Mouse (Mus musculus) left cerebral cortex, adult 11 months (tissue): ENCODE data around the gene Mgat3.

Experiments
- DNase-seq: peaks from one replicate; pipeline ENCODE4 v3.0.0; 2022; ENCODE audit warnings: low spot score

The Mgat3 gene

GRCm38 (mm10) chr15:80181561-80181960 lies 8.0 kb downstream of the Mgat3 start:
- no peak for DNase-seq

DNA sequence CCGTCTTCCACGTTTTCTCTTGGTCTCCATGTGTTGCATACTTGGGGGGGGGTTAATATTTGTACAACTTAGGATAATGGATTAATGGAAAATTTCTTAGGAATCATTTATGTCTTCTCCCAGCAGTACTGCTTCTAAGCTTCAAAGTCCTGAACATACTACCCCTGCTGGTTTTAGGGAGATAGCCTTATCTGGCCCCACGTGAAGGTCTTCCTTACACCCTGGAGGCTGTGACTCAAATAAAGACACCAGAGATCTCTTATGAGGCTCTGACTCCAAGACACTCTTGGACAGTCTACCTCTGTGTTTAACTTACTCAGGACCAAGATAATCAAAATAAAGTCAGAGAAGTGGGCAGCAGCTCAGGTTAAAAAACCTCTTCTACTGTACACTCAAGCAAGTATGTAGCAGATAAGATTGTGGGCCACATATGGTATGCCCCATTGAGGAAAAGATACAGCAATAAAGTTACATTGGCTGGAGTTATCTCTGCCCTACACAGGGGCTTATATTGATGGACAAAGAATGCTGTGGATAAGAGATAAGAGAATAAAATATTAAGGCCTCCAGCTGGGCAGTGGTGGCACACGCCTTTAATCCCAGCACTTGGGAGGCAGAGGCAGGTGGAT lies 8.7 kb downstream of the Mgat3 start:
- no peak for DNase-seq

GRCm38 (mm10) chr15:80188927-80189326 lies 15.4 kb downstream of the Mgat3 start:
- DNase-seq = no peak

DNA sequence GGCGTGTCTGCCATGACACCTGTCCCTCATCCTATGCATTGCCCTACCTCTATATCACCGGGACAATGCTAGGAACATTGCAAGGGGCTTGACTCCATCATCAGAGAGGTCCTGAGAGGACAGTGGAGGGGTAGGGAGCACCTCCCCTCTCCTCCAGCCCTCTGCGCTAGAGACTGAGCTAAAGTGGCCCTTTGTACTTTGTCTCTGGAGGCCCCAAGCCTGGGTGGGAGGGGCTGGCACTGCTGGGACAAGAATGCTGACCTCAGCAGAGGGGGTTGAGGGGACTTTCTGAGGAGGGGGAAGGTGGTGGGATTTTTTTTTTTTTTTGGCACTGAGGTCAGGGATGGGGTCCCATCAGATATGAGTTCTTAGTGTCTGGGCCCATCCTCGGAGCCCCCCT lies 16.6 kb downstream of the Mgat3 start:
- no peak for DNase-seq

DNA sequence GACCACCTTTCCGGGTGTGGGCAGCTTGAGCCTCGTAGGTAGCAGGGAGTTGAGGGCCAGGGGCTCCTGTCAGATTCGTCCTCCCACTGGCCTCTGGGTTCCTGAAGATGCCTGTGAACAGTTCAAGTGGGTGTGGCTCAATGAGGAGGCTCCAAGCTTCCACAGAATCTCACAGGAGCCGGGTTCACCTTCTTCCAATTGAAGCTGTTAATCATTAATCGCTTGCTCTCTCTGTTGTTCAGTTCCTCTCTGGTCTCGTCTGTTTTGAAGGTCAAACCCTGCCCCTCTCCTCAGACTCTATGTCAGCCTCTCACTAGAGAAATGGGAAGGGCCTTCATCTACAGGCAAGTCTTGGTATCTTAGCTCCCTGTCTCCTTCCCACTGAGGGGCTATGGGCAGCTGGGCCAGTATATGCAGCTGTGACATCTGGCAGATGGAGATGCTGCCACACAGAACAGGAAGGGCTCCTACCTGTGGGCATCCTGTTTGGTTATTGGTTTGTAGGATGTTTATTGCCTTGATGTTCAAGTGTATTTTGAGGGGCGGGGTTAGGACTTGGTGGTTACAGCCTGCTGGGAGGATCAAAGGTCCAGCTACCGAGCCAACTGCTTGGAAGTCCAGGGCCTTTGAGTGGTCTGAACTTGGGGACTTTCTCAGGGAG lies 18.2 kb downstream of the Mgat3 start:
- DNase-seq = no peak

DNA sequence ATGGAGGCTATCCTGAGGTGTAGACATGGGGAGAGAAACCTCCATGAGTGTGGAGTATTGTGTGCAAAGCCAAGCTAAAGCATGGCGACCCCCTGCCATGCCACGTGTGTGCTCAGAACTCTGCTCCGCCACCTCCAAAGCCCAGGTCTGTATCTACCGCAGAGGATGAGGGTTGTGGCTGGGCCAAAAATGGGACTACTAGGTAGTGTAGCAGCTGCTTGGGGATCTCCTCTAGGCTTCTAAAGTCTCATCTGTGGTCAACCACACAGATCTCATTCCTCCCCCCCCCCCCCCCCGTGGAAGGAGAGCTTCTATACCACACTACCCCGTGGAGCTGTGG lies 18.7 kb downstream of the Mgat3 start:
- no peak for DNase-seq

- no peak for DNase-seq
These were observed 19.3 kb downstream of the Mgat3 start for GRCm38 (mm10) chr15:80192847-80193246.

- DNase-seq = no peak
These were observed 26.0 kb downstream of the Mgat3 start for GRCm38 (mm10) chr15:80199556-80199955.

DNA sequence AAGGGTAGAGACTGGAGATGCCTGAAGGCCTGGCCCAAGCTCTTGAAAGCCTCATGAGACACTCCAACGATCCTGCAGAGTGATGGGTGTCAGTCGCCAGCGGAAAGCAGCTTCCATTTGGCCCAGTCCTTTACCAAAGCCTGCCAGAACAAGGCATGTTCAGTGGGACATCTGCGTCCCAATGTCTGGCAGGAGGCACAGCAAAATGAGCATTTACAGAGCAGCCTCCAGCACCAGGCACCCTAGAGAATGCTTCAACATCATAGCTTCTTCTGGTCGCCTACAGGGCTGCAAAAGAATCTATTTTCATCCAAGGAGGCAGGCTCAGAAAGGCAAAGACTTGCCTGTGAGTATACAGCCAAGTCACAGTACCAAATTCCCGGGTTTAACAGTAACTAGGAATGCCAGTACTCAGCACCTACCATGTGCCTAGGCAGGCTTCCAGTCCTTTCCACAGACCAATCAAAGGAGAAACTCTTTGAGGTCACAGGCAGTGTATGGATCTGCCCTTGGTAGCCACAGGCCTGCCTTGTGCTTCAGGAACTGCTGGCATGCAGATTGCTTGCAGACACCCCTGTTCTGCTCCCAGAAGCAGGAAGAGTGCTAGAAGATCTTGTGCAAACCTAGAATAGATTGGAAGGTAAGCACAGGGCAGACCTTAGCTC lies 28.7 kb downstream of the Mgat3 start:
- no peak for DNase-seq

DNA sequence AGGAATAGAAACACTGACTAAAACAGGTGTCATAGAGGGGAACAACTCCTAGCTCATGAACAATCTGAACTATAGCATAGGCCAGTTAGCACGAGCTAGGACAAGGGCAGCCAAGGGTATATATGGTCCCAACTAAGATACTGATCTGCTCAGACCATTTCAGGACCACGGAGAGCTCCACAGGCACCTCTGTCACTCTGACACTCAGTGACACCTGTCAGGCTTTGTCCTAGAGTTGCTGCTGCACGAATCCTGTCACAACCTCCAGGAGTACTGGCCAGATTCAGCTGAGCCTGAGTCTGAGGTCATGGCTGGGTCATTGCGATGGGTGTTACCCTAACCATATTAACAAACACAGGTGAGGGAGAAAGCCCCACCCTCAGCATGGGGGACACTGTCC lies 29.9 kb downstream of the Mgat3 start:
- no peak for DNase-seq

- DNase-seq = no peak
These were observed 32.6 kb downstream of the Mgat3 start for GRCm38 (mm10) chr15:80206057-80206565.

DNA sequence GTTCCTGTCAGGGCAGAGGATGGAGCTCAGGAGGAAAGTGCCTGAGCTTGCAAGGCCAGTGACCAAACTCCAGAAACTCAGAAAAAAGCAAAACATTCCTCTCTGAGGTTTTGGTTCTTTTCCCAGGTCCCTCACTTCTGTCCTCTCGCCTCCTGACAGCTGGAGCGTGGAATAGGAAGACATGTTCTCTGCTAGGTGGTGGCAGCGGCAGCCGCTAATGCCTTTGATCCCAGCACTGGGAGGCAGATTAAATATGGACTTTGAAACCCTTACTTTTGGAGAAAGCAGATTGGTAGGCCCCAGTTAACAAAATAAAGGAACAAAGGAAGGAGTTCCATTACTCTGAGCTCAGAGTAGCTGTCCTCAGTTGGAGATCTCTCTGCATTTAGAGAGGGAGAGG lies 34.9 kb downstream of the Mgat3 start:
- DNase-seq = no peak

DNA sequence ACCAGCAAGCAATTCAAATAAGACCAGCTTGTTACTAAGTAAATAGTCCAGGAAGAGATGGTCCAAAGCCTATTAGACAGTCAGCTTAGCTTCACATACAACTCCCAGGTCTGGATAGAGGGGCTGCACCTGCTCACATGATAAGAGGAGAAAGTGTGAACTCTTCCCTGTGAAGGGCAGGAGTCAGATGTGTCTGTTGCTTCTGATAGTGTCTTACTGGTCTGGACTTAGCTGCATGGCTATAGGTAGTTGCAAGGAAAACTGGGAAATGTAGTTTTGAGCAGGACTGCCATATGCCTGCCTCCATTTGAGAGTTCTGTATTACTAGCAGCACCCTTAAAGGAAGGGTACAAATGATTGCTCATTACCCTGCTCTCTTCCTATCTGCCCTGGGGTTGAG lies 40.2 kb downstream of the Mgat3 start:
- no peak for DNase-seq

- no peak for DNase-seq
These were observed 42.4 kb downstream of the Mgat3 start for GRCm38 (mm10) chr15:80215716-80216479.

DNA sequence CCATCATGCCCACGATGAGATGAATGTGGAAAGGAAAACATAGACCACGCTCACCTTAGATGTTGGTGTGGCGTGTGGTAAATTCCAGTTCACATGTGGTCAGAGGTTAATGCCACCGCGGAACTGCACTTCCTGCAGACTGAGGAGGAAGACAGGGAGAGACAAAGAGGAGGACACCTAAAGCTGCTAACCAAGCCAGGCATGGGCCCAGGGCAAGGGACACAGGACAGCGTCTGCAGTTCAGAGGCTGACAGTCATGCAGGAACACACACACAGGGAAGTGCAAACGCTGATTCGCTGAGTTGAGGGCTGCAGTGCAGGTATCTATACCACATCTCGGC lies 42.9 kb downstream of the Mgat3 start:
- no peak for DNase-seq

DNA sequence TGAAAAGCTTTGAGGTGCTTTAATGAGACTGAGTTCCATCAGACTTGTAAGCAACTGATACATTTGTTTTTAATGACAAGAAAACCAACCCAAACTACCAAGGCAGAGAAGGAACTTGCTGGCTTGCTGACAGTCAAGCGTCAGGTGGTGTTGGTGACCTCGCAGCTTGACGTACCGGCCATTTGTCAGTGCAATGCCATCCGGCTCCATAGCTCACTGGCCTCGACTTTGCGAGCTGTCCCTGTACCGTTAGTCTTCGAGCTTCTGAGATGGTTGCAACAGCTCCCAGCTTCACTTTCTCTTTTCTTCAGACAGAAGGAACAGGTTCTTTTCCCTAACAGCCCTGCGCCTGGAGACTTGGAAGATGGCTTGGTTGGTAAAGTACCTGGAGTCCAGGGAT lies 44.0 kb downstream of the Mgat3 start:
- DNase-seq = no peak

DNA sequence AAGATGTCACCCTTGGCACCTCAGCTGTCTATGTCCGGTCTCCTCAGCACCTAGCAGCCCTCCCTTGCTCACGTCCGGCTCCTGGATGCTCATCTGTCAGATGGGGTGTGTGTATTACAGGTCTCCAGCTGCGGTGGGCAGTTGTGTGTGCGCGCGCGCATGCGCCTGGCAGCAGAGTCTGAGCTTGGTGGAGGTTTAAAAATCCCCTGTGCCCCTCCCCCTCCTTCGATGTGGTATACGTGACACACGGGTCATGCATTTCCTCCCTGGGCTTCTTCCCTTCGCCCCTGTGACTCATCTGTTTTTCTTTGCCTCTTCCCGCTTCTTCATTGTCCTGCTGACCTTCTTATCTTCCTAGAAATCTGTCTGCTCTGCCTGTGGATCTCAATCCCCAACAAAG lies 45.7 kb downstream of the Mgat3 start:
- no peak for DNase-seq

DNA sequence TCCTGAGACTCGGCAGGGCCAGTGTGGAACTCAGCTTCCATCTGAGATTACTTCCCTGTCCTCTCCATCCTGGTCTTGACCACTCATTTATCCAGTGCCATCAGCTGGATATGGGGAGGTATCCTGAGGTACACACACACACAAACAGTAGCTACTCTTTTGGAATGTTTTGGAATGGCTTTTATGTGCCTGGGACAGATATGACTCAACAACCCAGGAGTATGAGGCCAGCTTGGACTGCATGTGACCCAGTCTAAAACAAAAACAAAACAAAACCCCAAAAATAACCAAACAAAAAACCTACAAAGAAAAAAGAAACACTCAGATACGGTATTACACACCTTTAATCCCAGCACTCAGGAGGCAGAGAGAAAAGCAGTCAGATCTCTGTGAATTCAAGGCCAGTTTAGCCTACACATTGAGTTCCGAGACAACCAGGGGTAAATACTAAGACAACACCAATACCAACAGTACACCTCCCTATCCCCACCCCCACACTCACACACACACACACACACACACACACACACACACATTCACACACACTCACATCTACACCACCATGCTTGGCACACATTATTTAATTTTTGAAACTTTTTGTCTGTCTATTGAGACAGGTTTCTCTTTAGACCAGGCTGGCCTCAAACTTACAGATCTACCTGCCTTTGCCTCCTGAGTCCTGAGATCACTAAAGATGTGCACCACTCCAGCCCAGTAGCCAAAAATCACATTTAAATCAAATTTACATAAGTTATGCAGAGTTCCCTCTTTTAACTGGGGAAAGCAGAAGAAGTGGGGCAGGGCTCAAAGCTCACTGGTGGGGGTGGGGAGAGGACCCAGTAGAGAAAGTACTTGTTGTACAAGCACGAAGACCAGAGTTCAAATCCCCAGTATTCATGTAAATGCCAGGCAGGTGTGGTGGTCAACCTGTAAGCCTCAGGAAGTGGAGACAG lies 46.5 kb downstream of the Mgat3 start:
- no peak for DNase-seq

DNA sequence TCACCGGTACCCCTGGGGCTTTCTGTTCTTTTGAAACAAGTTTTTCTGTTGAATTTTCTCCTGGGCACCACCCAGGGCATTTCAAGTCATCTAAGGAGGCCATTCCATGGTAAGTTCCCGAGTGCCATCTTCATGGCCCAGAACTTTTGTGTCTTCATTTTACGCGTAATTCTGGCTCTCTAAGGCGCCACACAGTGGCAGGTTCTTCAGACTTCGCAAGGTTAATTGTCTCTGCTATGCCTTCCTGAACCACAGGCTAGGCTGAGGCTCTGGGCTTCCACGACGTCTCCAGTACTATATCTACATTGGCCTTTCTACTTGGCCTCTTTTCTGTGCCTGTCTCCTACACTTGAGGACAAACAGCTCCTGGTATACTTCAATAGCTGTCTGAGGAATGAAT lies 47.5 kb downstream of the Mgat3 start:
- no peak for DNase-seq

DNA sequence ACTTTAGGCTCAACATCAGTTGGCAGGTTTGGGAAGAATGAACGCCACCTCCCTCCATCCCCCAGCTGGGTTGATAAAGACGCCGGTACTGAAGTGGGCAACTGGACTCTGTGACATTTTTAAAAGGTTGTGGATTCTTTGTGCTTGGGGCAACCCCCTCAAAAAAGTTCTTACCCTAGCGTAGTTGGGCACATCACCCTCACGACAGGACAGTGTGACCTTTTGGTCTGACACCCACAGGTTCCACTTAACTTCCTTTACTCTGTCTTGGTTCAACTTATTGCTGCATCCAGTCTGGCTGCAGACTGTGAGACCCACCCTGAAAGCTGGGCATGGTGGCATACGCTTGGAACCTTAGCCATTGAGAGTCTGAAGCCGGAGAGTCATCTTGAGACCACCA lies 50.2 kb downstream of the Mgat3 start:
- DNase-seq = no peak

GRCm38 (mm10) chr15:80225208-80225607 lies 51.7 kb downstream of the Mgat3 start:
- no peak for DNase-seq

GRCm38 (mm10) chr15:80225796-80226195 lies 52.3 kb downstream of the Mgat3 start:
- DNase-seq = no peak
